23 mouse cellular contexts compared by ENCODE assay signal in the genomic region with DNA sequence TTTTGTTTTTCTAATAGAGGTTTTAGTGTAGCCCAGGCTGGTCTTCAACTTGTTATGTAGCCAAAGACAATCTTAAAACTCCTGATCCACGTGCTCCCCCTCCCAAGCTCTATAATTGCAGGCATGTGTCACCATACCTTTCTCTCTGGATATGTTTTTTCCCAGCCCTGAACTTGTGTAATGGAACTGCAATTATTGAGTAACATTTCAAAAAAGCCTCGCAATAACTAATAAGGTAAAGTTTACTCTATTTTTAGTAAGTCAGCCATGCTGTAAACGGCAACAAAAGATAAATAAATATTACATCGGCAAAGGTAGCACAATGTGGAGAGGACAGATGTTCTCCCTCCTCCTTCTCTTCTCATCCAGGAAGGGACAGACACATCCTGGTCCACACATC. TPM values are rescaled to one million over a fixed set of nuclear protein-coding genes. Genes with fewer than 3 reads are reported as not detected.
DNase-seq lines count a peak whose midpoint lies in the region; ATAC-seq and TF ChIP-seq lines count a peak whose summit lies in the region.
"Had no signal": no experiment of that assay in that cellular context is flagged by ENCODE, and none has a peak within 500 bp of the region (broad histone marks: within the 10 kb centered on the region; RNA-seq: fewer than 3 reads in every experiment).

No protein-coding gene starts in this region.

- ATAC-seq in limb, embryonic 15.5 days (ENCODE audit: insufficient number of reproducible peaks, low FRiP score, low TSS enrichment, low read depth), result no peak
- no peak for ATAC-seq in lung, postnatal 0 days
- ATAC-seq: forebrain, embryonic 15.5 days had no signal

- no peak overlapping the region for H3ac ChIP-seq in myocyte (ENCODE audit: control insufficient read depth, insufficient read length)

- peaks cover 97% of the 10 kb centered on the region for H3K79me2 ChIP-seq in myocyte (ENCODE audit: control insufficient read depth, insufficient read depth)

- TF ChIP-seq EP300 in lung, postnatal 0 days (IDR thresholded peaks at IDR 0.05), result no peak

- H3K36me3 ChIP-seq in limb, embryonic 15.5 days, result no peaks in the 10 kb centered on the region
- H3K36me3 ChIP-seq in limb, embryonic 10.5 days, result no peaks in the 10 kb centered on the region
- H3K36me3 ChIP-seq in lung, postnatal 0 days (ENCODE audit: insufficient read depth, low read length), result no peaks in the 10 kb centered on the region
- no peaks in the 10 kb centered on the region for H3K36me3 ChIP-seq in myocyte (ENCODE audit: control insufficient read depth, insufficient read depth)
- H3K36me3 ChIP-seq: embryonic facial prominence, embryonic 10.5 days; embryonic facial prominence, embryonic 13.5 days; forebrain, embryonic 12.5 days; forebrain, embryonic 15.5 days; G1E; hindbrain, embryonic 12.5 days; hindbrain, embryonic 15.5 days had no signal

- no peak for TF ChIP-seq POLR2A in myocyte (IDR thresholded peaks at IDR 0.05; ENCODE audit: insufficient read length, low read depth)

- H3K4me2 ChIP-seq in limb, embryonic 15.5 days, result no peak overlapping the region
- H3K4me2 ChIP-seq in lung, postnatal 0 days (replicated peaks; ENCODE audit: low read depth, low read length), result no peak overlapping the region
- no peak overlapping the region for H3K4me2 ChIP-seq in myocyte (ENCODE audit: low read depth)
- H3K4me2 ChIP-seq: embryonic facial prominence, embryonic 13.5 days; forebrain, embryonic 12.5 days; forebrain, embryonic 15.5 days; heart, embryonic 11.5 days; hindbrain, embryonic 12.5 days; hindbrain, embryonic 15.5 days had no signal

- no peaks in the 10 kb centered on the region for H3K9me3 ChIP-seq in limb, embryonic 15.5 days
- H3K9me3 ChIP-seq in limb, embryonic 10.5 days (replicated peaks), result no peaks in the 10 kb centered on the region
- no peaks in the 10 kb centered on the region for H3K9me3 ChIP-seq in lung, postnatal 0 days (ENCODE audit: low read length)
- H3K9me3 ChIP-seq: embryonic facial prominence, embryonic 10.5 days; embryonic facial prominence, embryonic 13.5 days; forebrain, embryonic 12.5 days; forebrain, embryonic 15.5 days; G1E; hindbrain, embryonic 12.5 days; hindbrain, embryonic 15.5 days had no signal

- no peak for TF ChIP-seq CTCF in lung, postnatal 0 days (IDR thresholded peaks at IDR 0.05)

- H3K4me1 ChIP-seq in limb, embryonic 15.5 days, result peaks cover 36% of the 10 kb centered on the region
- H3K4me1 ChIP-seq in limb, embryonic 10.5 days, result peaks cover 11% of the 10 kb centered on the region
- H3K4me1 ChIP-seq in lung, postnatal 0 days (ENCODE audit: insufficient read depth, low read depth, low read length), result peaks cover 34% of the 10 kb centered on the region; the same call in 1 of the 2 replicates

- no peak overlapping the region for H3K9ac ChIP-seq in limb, embryonic 15.5 days
- no peak overlapping the region for H3K9ac ChIP-seq in lung, postnatal 0 days (replicated peaks; ENCODE audit: low read depth)
- H3K9ac ChIP-seq: embryonic facial prominence, embryonic 13.5 days; forebrain, embryonic 12.5 days; forebrain, embryonic 15.5 days; hindbrain, embryonic 12.5 days; hindbrain, embryonic 15.5 days had no signal

- no peaks in the 10 kb centered on the region for H3K27me3 ChIP-seq in limb, embryonic 15.5 days
- no peaks in the 10 kb centered on the region for H3K27me3 ChIP-seq in limb, embryonic 10.5 days (ENCODE audit: low read depth, poor library complexity, severe bottlenecking)
- H3K27me3 ChIP-seq in lung, postnatal 0 days (replicated peaks; ENCODE audit: insufficient read depth, low read length), result no peaks in the 10 kb centered on the region
- H3K27me3 ChIP-seq in myocyte (ENCODE audit: control insufficient read depth, insufficient read depth, insufficient read length), result no peaks in the 10 kb centered on the region
- H3K27me3 ChIP-seq: CH12.LX; embryonic facial prominence, embryonic 13.5 days; forebrain, embryonic 12.5 days; forebrain, embryonic 15.5 days; hindbrain, embryonic 12.5 days; hindbrain, embryonic 15.5 days had no signal

- no peak overlapping the region for H3K4me3 ChIP-seq in limb, embryonic 15.5 days
- H3K4me3 ChIP-seq in limb, embryonic 10.5 days, result no peak overlapping the region
- H3K4me3 ChIP-seq in lung, postnatal 0 days (ENCODE audit: low read depth, low read length), result no peak overlapping the region
- H3K4me3 ChIP-seq in myocyte, result no peak overlapping the region
- H3K4me3 ChIP-seq: embryonic facial prominence, embryonic 10.5 days; embryonic facial prominence, embryonic 13.5 days; erythroblast, embryonic 14.5 days; forebrain, embryonic 12.5 days; forebrain, embryonic 15.5 days; hindbrain, embryonic 12.5 days; hindbrain, embryonic 15.5 days had no signal

- no peak for DNase-seq in limb, embryonic 10.5 days (ENCODE audit: low spot score)
- peak; percentile 22 for DNase-seq in lung, postnatal 0 days (ENCODE audit: low spot score)
- DNase-seq in lung, postnatal 14 days, result no peak
- DNase-seq in spleen, postnatal 36 days (ENCODE audit: low spot score in 2 of 2), result no peak
- DNase-seq in cerebellum, postnatal 25 days, result no peak
- DNase-seq: B cell, adult 2 months; cerebellum, adult 18-20 months; cerebellum, adult 9-11 months; cerebellum, postnatal 36 days; embryo, embryonic 11 days; heart, adult 11 months had no signal

- H3K27ac ChIP-seq in limb, embryonic 15.5 days, result peak overlapping the region; percentile 27; the same call in 1 of the 2 replicates
- H3K27ac ChIP-seq in limb, embryonic 10.5 days, result no peak overlapping the region
- H3K27ac ChIP-seq in lung, postnatal 0 days (ENCODE audit: low read length), result peak overlapping the region; percentile 47; the same call in 1 of the 2 replicates
- H3K27ac ChIP-seq: embryonic facial prominence, embryonic 10.5 days; embryonic facial prominence, embryonic 13.5 days; forebrain, embryonic 12.5 days; forebrain, embryonic 15.5 days; hindbrain, embryonic 12.5 days; hindbrain, embryonic 15.5 days had no signal

- 65% methylated on average over 4 of the region's 4 CpGs for WGBS in limb, embryonic 15.5 days
- WGBS in limb, embryonic 10.5 days, result 90% methylated on average over 4 of the region's 4 CpGs
- 31% methylated on average over 4 of the region's 4 CpGs for WGBS in lung, postnatal 0 days

TF ChIP-seq in myocyte, 11 proteins besides CTCF, POLR2A, EP300 and RAD21:
- TF ChIP-seq USF1 (IDR thresholded peaks at IDR 0.05; ENCODE audit: low read depth), result no peak
- peak; percentile 38; the same call in 1 of the 2 replicates for TF ChIP-seq CEBPB (IDR thresholded peaks at IDR 0.05; ENCODE audit: insufficient read depth, poor library complexity, severe bottlenecking)

RNA-seq across cellular contexts. Expression of a gene that starts 21.3 kb away (rescaled TPM):
- polyA plus RNA-seq in limb, embryonic 15.5 days (2015; fragmentation: Nextera tagmentation; extraction: Ambion mirVana), result 16.3 and 18.3 TPM in 2 replicates
- polyA plus RNA-seq in limb, embryonic 10.5 days (2016; fragmentation: Nextera tagmentation; extraction: Ambion mirVana), result 15.0 and 19.4 TPM in 2 replicates
- 12.5 and 13.2 TPM in 2 replicates for polyA plus RNA-seq in lung, postnatal 0 days (2015; fragmentation: Nextera tagmentation; extraction: Ambion mirVana)
- polyA plus RNA-seq in myocyte (2012; fragmentation: generic; extraction: Trizol), result 32.9 TPM
